Mouse (Mus musculus) small intestine, adult 2 months (tissue): ENCODE measurements around the gene Hyal3.

Experiments
- CTCF ChIP-seq: fragments of 200-500 bp; IDR thresholded peaks from 2 replicates; pipeline ENCODE4 v1.5.1; 2012; ENCODE audit warnings: low read depth, mild to moderate bottlenecking, control low read depth, inconsistent platforms, low read length, moderate library complexity, mixed read lengths; ENCODE audit not compliant: insufficient replicate concordance, insufficient read length; ENCODE audit errors: extremely low read depth
- POLR2A ChIP-seq: fragments of 200-500 bp; IDR thresholded peaks from 2 replicates; pipeline ENCODE4 v1.6.1; 2012; ENCODE audit warnings: low read depth, mild to moderate bottlenecking, control low read depth, inconsistent platforms, low read length, moderate library complexity

- TF ChIP-seq CTCF (no peak), POLR2A (no peak)
Measured at GRCm38 (mm10) chr9:107624951-107625350, 44.3 kb downstream of the Hyal3 start.
